Comparison of ENCODE assay signal across 19 mouse cellular contexts in the genomic region with DNA sequence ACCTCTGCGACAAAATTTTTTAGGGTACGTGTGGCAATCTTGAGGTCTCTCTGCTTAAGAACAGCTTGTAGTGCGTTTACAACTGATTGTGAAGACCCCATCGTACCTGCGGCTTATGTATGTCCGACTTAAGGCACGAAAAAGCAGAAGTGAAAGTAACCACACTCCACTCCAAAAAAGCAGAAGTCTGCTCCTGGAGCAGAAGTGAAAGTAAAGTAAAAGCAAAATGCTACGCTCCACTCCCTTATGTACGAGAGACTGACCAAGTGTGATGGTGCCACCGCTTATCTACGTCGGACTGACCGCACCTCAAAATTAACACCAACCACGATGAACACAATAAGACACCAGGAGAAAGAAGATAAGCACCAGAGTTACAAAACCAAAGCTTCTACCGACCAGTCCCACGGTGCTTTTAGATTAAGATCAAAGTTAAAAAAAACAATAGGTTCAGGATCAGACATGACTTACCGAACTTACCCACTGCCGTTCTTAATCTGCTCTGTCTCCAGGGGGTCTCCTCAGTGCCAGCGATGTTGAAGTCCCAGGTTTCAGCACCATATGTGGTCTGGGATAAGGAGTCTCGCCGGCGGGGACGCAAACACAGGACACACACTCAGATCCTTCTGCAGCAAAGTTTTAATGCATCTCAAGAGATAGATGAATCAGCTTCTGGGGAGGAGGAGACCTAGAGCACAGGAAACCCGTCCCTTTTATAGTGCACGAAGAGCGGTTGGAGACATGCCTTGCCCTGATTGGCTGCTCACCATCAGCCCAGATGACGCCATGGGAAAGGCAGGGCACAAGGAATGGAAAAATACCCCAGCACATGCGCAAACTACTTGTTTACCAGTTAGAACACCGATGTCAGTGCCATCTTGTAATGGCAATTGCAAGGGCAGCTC. TPM values are rescaled to one million over a fixed set of nuclear protein-coding genes. Genes with fewer than 3 reads are reported as not detected.
A peak's percentile ranks its signal among the peaks of the same experiment; 100 is the strongest.
DNase-seq lines count a peak whose midpoint lies in the region; ATAC-seq and TF ChIP-seq lines count a peak whose summit lies in the region.
"Had no signal": no experiment of that assay in that cellular context is flagged by ENCODE, and none has a peak within 500 bp of the region (broad histone marks: within the 10 kb centered on the region; RNA-seq: fewer than 3 reads in every experiment).

No protein-coding gene starts in this region.

- intact Hi-C loops in left cerebral cortex, adult 2 months (cut with DNase I) = no loop called here
- intact Hi-C loops in left cerebral cortex, postnatal 25 days (cut with DNase I) = no loop called here

- no peak for TF ChIP-seq CTCF in liver, adult 2 months (IDR thresholded peaks at IDR 0.05; ENCODE audit: low read depth, low read length)
- no peak for TF ChIP-seq CTCF in left cerebral cortex, adult 2 months (IDR thresholded peaks at IDR 0.05)

- no peak overlapping the region for H3K4me3 ChIP-seq in liver, adult 2 months (ENCODE audit: insufficient read depth, low read depth, low read length)
- H3K4me3 ChIP-seq in left cerebral cortex, adult 2 months = no peak overlapping the region
- H3K4me3 ChIP-seq: intestine, embryonic 15.5 days; lung, embryonic 15.5 days; midbrain, embryonic 15.5 days; neural tube, embryonic 15.5 days had no signal

- H3K4me1 ChIP-seq in liver, adult 2 months (ENCODE audit: control insufficient read depth, insufficient read depth, low read length) = no peaks in the 10 kb centered on the region
- H3K4me1 ChIP-seq: intestine, embryonic 15.5 days; lung, embryonic 15.5 days; midbrain, embryonic 15.5 days; neural tube, embryonic 15.5 days had no signal

- no peaks in the 10 kb centered on the region for H3K36me3 ChIP-seq in liver, adult 2 months (ENCODE audit: control insufficient read depth, insufficient read depth, low read length)
- H3K36me3 ChIP-seq: intestine, embryonic 15.5 days; lung, embryonic 15.5 days; midbrain, embryonic 15.5 days; neural tube, embryonic 15.5 days had no signal

- peak; percentile 81 for ATAC-seq in activated CD4-positive, CD25-positive, alpha-beta regulatory T cell, adult 4 months
- 0 out of 2 replicates have a peak, but pooled peaks have one; percentile 22 for ATAC-seq in megakaryocyte-erythroid progenitor cell, adult 5-6 weeks (replicated peaks; ENCODE audit: low FRiP score, low TSS enrichment, poor library complexity, severe bottlenecking)
- ATAC-seq: forebrain, postnatal 0 days; intestine, embryonic 15.5 days; midbrain, embryonic 15.5 days had no signal

- H3K9ac ChIP-seq in liver, adult 2 months (ENCODE audit: low read depth, low read length) = no peak overlapping the region
- H3K9ac ChIP-seq: forebrain, postnatal 0 days; intestine, embryonic 15.5 days; lung, embryonic 15.5 days; midbrain, embryonic 15.5 days; neural tube, embryonic 15.5 days had no signal

- no peak overlapping the region for H3K27ac ChIP-seq in liver, adult 2 months (replicated peaks; ENCODE audit: insufficient read depth, low read depth, low read length)
- no peak overlapping the region for H3K27ac ChIP-seq in left cerebral cortex, adult 2 months
- H3K27ac ChIP-seq: intestine, embryonic 15.5 days; kidney, postnatal 0 days; lung, embryonic 15.5 days; midbrain, embryonic 15.5 days; neural tube, embryonic 15.5 days had no signal

- DNase-seq in liver, adult 2 months (ENCODE audit: extremely low read depth, low read depth, low spot score) = peak; percentile 7
- DNase-seq in liver = no peak
- peak; percentile 92 for DNase-seq in A20 (ENCODE audit: low read depth, low spot score)
- DNase-seq in MN1 (ENCODE audit: low spot score) = no peak
- no peak for DNase-seq in left cerebral cortex, adult 2 months (ENCODE audit: extremely low spot score in 1 of 2, low spot score in 2 of 2)
- no peak for DNase-seq in left cerebral cortex, postnatal 25 days (ENCODE audit: low spot score in 2 of 2)
- DNase-seq: adrenal gland, postnatal 10 days; forebrain, postnatal 0 days; gastrocnemius, postnatal 36 days; heart, postnatal 36 days had no signal

- no peak for TF ChIP-seq POLR2A in liver, adult 2 months (IDR thresholded peaks at IDR 0.05; ENCODE audit: extremely low read depth, insufficient read depth, low read length)

- H3K79me2 ChIP-seq in liver, adult 2 months (ENCODE audit: control insufficient read depth, insufficient read depth, low read length) = no peaks in the 10 kb centered on the region

- 89% methylated on average over 29 of the region's 29 CpGs for WGBS in liver, adult 2 months

- H3K27me3 ChIP-seq in liver, adult 2 months (ENCODE audit: control insufficient read depth, insufficient read depth, low read length) = no peaks in the 10 kb centered on the region
- H3K27me3 ChIP-seq: intestine, embryonic 15.5 days; lung, embryonic 15.5 days; midbrain, embryonic 15.5 days; neural tube, embryonic 15.5 days had no signal

RNA-seq across cellular contexts. Expression of gene Vmn2r97, which starts 54.5 kb away (rescaled TPM):
- not detected in 2 replicates for total RNA-seq in liver, adult 2 months (2014; rRNA removed)
- not detected in 2 replicates for polyA plus RNA-seq in liver, adult 2 months (2012; rRNA removed)
- 1 to 10 TPM in 1 of 2 experiments, under 1 TPM in 1; 0.50 to 3.2 TPM for polyA plus RNA-seq in activated CD4-positive, CD25-positive, alpha-beta regulatory T cell, adult 4 months (2017; shearing (Covaris generic))
- total RNA-seq in megakaryocyte-erythroid progenitor cell, adult 5-6 weeks (2014; fragmentation: Nextera tagmentation) = not detected in 2 replicates
- not detected in 2 replicates for total RNA-seq in megakaryocyte-erythroid progenitor cell, adult 5-6 weeks (2017)
- total RNA-seq in left cerebral cortex, adult 2 months (2021) = under 1 TPM in 1 of 2 experiments, not detected in 1; 0.09 TPM
- not detected for total RNA-seq in left cerebral cortex, postnatal 25 days (2021)
- total RNA-seq: forebrain, postnatal 0 days; gastrocnemius, postnatal 36 days; heart, postnatal 36 days; layer of hippocampus, postnatal 14 days had no signal
- polyA plus RNA-seq: C2C12; forebrain, postnatal 0 days; intestine, embryonic 15.5 days; kidney, postnatal 0 days; midbrain, embryonic 15.5 days had no signal

Comparison
In these comparisons a context has a peak if more than half of its experiments do, and no peak if none do; other contexts are left out.
1. DNase-seq: peak in liver, adult 2 months (single experiment) and A20 (single experiment); none in liver (single experiment), MN1 (single experiment), left cerebral cortex, adult 2 months (0 of 2) and left cerebral cortex, postnatal 25 days (0 of 2).